Mouse (Mus musculus): Measurements from ENCODE around the gene Hoxc10.
A peak's percentile ranks its signal among the peaks of the same experiment; 100 is the strongest.

Gene Hoxc10

DNA sequence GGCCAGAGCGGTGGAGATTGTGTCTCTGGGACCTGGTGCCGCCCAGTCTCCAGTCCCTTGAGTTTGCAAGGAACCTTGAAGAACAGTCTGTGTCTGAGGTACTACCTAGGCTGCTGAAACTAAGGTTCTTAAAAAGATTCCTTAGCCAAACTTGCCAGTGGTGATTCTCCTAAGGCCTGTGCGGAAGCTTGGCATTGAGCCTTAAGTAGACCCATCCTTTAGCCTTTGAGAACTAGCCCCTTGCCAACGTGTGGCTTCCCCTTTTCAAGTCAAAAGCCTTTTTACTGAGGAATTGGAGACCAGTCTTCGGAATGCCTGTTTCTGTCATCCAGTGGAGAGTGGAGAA lies 23.2 kb upstream of the Hoxc10 start:
- DNase-seq (ENCODE audit: low read depth in 1 of 2, low spot score in 2 of 2) = no peak

DNA sequence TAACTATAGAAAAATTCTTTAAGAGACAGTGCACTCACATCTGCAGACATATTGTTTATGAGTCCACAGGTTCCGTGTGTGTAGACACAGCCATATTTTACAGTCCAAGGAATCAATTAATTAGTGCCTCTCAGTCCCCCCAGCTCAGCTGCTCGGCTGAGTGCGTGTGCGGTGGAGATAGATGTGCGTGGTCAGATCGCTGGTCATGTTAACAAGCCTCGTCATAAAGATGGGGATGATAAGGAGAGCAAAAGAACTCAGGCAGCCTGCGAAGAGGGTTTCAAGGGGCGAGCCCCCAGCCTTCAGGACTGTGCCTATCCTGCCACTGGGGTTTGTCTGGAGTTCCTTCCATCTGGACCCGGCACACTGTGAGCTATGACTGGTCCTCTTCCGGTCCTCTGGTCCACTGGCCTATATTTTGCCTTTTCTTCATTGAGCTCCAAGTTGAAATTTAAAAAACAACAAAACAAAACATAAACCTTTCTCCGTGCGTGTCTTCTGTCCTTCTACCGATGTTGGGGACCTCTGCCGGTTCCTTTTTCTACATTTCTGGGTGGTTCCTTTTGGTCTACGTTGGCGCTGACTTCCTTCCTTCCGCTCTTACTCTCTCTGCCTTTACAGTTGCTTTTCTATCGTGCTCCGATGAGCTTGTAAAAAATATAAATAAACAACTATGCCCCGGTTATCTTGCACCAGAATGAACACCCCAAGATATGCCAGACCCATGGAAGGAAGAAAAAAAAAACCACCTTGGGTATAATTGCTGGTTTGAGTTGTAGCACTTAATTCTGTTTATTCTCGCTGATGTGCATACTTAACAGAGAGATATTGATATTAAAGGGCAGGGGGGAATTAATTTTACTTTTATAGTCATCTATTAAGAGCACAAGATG lies 21.2 kb upstream of the Hoxc10 start:
- DNase-seq (ENCODE audit: low read depth in 1 of 2, low spot score in 2 of 2) = no peak

DNA sequence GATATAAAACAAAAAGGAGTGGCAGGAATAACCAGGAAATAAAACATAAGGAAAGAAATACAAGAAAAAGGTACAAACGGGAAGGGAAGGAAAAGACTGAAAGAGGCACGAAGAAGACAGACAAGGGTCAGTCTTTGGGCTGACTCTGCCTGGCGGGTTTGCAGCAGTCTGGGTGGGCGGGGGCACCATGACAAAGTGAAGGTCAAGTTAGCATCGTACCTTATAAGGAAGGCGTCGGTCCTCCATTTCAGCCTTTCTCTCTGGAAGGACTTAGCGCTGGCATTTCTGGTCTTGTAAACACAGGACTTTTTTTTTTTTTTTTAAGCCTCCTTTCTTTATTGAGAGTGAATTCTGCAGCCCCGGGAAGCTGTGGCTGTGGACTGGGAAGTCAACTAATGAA lies 19.3 kb upstream of the Hoxc10 start:
- no peak for DNase-seq (ENCODE audit: low read depth in 1 of 2, low spot score in 2 of 2)

DNA sequence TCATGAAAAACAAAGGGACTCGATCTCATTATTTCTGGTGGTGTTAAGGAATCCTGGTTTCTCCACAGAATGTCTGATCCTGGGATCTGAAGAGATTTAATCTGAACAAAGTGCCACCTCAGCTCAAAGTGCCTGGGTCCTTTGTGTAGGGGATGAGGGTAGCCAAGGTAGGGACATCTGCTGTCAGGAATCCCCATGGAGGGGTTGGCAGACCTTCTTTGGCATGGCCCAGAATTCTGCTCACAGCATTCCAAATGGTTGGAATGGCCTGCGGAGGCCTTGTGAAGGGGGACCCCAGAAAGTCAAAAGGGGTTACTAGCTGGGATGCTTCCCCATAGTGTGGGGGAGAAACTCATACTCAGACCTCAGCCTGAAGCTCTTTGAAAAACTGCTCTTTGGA lies 17.8 kb upstream of the Hoxc10 start:
- DNase-seq (ENCODE audit: low read depth in 1 of 2, low spot score in 2 of 2) = no peak

DNA sequence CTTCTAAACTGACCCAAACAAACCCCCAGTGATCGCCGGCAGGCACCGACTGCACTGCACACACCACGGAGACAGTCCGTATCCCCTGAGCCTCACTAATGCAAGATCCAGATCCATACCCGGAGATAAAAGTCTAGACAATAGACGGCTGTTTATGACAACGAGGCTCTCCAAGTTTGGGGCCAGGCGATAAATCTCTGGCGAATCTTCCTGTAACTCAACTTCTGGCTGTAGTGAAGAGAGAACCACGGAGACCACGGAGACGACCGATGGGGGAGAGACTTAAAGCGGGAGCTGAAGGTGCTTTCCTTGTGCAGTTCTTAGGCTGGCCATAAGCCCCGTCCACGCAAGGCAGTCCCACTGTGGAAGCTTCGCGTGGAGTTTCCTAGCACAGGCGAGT lies 16.9 kb upstream of the Hoxc10 start:
- no peak for DNase-seq (ENCODE audit: low read depth in 1 of 2, low spot score in 2 of 2)

DNA sequence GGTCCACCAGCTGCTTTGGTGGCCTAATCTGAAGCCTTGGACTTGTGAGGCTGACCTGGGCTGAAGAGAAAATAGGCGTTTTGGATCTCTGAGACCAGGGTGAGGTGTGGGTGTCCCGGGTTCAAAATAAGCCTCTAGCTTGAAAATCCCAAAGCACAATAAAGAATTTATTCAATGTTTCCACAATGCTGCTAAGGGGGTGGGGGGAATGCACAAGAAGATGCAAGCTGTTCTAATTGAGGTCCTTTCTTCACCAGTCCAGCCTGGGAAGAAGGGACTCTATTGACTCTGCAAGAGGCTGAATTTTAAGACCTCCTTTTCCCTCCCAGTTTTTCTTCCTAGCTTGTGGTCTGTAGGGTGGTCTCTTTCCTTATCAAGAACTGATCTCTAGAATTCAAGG lies 15.7 kb upstream of the Hoxc10 start:
- DNase-seq (ENCODE audit: low read depth in 1 of 2, low spot score in 2 of 2) = no peak

DNA sequence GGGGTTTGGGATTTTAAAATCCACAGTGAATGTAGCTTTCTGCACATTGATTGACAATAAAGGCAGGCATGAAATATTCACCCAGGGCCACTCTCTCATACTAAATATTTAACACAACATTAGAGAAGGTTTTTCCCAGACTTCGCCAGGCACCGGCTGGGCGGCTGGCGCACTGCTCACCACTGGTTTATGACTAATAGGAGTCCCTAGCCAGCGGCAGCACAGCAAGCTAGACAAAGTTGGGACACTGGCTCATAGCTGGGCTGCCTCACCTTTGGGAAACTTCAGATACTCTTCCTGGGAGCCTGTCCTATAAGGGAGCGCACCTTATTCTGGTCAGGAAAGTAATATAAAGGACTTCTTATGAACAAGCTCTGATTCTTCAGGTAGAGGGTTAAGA lies 13.0 kb upstream of the Hoxc10 start:
- DNase-seq (ENCODE audit: low read depth in 1 of 2, low spot score in 2 of 2) = no peak

DNA sequence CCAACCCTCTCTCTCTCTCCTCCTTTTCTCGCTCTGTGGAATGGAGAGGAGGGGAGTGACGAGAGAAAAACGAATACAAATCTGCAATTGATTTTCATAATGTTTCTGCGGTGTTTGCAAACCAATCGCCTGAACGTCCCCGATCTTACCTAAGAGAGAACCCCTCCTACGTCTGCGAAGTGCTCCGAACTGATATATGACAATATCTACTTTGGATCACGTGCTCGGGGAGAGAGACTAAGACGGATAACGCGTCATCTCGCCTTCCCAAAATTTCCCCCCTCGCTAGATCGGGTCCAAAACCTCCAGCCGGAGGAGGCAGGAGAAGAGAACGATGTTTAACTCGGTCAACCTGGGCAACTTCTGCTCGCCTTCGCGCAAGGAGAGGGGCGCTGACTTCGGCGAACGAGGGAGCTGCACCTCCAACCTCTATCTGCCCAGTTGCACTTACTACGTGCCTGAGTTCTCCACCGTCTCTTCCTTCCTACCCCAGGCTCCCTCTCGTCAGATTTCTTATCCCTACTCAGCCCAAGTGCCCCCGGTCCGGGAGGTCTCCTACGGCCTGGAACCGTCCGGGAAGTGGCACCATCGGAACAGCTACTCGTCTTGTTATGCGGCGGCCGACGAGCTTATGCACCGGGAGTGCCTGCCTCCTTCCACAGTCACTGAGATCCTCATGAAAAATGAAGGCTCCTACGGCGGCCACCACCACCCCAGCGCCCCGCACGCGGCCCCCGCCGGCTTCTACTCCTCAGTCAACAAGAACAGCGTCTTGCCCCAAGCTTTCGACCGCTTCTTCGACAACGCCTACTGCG lies 12.2 kb upstream of the Hoxc10 start, which contains the start of gene Hoxc11:
Gene Hoxc11, plus strand, starts transcription at position 236 of the 815 bp plus-strand sequence.
- no peak for DNase-seq (ENCODE audit: low read depth in 1 of 2, low spot score in 2 of 2)

DNA sequence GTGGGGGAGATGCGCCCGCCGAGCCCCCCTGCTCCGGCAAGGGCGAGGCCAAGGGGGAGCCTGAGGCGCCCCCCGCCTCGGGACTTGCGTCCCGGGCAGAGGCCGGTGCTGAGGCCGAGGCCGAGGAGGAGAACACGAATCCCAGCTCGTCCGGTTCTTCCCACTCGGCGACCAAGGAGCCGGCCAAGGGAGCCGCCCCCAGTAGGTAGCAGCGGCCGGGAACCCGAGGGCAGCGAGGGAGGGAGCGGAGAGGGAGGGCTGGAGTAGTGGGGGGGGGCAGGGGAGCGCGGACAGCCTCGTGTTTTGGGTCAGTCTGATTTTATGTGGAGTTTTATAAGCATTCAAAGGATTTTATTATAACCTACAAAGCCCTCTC lies 11.6 kb upstream of the Hoxc10 start:
- DNase-seq (ENCODE audit: low read depth in 1 of 2, low spot score in 2 of 2) = no peak

DNA sequence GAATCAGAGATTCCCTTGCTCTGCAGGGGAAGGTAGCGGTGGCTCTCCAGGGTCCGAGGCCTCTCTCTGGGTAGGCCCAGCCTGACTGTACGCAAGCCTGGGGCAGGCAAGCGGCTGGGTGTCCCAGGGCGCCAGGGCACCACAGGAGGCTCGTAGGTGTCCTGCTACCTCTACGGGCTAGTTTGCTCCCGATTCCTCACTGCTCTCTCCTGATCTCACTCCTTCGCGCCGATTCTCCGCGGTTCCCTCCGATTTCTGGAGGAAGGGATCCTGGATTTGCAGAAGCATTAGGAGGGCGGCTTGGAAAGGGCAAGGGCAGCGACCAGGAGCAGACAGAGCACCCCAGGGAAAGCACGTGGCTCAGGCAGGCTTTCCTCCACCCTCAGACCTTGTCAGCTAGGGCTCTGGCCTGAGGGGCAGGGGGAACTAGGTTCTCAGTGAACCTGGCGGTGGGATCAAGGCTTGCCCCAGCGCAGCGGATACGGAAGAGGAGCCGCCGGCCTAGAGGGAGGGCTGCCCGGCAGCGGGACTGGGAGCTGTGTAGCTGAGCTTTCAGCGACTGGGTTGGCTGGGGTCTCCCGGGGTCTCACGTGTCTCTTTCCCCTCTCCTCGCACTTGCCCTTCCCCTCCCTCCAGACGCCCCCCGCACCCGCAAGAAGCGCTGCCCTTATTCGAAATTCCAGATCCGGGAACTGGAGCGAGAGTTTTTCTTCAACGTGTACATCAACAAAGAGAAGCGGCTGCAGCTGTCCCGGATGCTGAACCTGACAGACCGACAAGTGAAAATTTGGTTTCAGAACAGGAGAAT lies 10.6 kb upstream of the Hoxc10 start:
- DNase-seq (ENCODE audit: low read depth in 1 of 2, low spot score in 2 of 2) = no peak

DNA sequence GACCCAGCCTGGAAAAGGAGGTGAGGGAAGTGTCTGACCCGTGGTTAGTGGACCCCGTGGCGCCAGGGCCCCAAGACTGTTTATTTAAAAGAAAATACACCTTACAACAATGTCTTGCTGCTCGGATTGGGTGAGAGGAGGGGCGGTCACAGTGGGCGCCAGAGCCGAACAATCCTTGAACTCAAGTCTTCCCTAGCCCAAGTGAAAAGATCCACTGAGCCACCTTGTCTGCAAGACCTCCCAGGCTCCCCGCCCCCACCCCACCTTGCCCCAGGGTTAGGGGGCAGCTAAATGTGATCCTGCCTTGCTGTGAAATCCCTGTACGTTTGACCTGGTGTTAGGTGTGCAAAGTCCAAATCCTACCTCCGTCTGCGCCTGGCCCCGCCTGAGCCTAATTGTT lies 9.7 kb upstream of the Hoxc10 start:
- DNase-seq (ENCODE audit: low read depth in 1 of 2, low spot score in 2 of 2) = no peak

DNA sequence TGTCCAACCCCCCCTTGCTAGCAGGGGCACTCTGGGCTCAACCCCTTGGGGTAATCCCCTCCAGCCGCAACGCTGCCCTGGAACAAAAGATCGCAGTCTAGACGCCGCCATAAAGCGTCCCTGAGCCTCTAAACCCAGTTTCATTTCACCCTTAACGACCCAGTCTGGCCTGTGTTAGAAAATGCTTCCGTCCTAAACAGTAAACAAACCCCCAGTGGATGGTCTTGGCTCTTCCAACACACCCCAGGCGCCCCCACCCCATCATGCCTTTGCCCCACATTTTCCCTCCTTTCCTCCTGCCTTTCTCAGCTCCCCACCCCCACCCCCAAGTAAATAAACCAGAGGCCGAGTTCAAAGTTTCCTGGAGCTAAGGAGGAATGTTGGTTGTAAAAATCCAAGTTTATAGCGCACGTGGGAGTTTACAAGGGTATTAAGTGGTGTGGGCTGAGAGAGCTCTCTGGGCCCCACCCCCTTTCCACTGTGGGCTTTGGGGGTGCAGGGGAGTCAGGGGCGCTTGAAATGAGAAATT lies 6.9 kb upstream of the Hoxc10 start:
- DNase-seq (ENCODE audit: low read depth in 1 of 2, low spot score in 2 of 2) = no peak

DNA sequence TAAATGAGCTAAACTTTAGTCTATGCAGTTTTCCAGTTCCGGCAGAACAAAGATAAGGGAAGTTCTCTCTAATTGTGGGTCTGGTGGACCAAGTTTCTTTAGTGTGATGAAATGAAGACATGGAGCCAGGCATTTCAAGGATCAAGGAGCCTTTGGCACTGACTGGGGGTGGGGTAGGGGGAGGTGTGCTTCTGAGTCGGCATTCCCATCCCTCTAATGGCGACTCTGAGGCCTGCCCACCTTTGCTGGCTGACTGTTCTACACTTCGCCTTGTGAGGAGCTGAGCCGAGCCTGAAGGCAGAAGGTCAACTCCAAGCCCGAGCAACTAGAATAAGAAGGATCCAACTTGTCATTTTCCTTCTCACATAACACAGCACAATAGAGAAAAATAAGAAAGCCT lies 4.9 kb upstream of the Hoxc10 start:
- DNase-seq (ENCODE audit: low read depth in 1 of 2, low spot score in 2 of 2) = no peak

DNA sequence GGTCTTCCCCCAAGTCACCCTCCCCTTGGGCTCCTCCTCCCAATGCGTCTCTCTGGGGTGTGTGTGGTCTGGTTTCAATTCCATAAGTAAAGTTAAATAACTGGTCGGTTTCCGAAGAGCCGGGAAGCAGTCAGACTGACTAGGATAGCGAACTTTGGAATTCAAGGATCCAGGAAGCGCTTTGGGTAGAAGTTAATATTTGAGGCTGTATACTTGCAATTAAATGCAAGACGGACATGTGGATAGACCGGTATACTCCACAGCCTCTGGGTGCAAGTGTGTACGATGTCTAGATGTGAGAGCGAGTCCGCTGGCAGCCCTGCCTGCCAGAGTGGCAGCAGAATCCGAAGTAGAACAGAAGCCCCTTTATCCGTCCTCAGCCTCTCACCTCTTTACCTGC lies 4.1 kb upstream of the Hoxc10 start:
- DNase-seq (ENCODE audit: low read depth in 1 of 2, low spot score in 2 of 2) = no peak

DNA sequence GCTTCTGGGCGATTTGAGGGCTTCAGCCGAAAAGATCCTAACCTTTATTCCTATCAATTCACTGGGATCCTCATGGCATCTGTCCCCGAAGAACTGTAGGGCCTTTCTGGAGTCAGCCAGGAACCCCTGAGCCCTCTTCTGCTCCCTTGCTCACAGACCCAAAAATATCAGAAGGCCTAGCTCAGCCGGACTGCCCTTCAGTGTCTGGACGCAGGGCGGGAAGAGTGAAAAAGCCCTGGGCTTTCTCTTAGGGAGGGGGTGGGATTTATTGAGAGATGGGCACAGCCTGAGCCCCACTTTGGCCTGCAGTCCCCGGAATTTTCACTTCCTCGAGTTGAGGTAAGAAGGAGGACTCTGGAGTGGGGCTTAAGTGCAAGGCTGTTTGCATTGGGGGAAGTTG lies 3.3 kb upstream of the Hoxc10 start:
- no peak for DNase-seq (ENCODE audit: low read depth in 1 of 2, low spot score in 2 of 2)

DNA sequence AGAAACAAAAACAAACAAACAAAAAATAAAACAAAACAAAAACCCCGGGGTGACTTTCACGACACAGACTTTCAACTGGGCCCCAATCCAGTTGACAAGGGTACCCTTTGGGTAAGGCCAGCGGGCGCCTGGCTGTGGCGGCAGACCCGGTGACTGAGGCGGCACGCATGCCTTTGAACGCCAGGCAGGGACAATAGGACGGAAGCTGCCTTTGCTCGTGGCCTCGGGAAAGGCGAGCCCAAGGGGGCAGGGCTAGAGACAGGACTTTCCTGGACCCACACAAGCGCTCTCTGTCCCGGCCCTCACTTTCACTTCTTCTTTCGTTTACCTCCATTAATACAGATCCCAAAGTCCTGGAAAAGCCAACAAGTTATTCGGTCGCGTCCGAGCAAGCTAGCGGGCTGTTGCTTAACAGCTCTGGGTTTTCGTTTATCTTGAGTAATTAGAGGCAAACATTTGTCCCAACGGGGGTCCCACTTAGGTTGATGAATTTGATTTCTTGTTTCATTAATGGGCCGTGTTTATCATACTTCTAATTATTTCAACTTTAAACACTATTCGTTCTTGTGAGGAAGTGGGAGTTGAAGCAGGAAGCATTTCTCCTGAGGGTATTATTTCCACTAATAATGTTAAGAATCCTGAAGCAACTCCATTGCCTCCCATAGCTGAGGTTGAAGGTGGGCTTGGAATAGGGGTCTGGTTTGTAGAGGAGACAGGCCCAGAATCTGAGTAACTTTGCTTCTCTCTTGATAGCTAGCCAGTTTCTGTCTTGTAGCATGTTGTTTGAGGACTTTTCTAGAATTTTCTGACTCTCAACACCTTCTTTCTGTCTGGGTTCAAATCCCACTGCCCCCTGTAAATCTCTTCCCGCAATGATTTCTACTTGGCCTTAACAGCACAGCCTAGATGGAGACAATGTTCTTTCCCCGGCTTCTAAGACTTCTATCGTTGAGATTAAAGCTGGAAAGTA lies 2.6 kb upstream of the Hoxc10 start:
- no peak for DNase-seq (ENCODE audit: low read depth in 1 of 2, low spot score in 2 of 2)

DNA sequence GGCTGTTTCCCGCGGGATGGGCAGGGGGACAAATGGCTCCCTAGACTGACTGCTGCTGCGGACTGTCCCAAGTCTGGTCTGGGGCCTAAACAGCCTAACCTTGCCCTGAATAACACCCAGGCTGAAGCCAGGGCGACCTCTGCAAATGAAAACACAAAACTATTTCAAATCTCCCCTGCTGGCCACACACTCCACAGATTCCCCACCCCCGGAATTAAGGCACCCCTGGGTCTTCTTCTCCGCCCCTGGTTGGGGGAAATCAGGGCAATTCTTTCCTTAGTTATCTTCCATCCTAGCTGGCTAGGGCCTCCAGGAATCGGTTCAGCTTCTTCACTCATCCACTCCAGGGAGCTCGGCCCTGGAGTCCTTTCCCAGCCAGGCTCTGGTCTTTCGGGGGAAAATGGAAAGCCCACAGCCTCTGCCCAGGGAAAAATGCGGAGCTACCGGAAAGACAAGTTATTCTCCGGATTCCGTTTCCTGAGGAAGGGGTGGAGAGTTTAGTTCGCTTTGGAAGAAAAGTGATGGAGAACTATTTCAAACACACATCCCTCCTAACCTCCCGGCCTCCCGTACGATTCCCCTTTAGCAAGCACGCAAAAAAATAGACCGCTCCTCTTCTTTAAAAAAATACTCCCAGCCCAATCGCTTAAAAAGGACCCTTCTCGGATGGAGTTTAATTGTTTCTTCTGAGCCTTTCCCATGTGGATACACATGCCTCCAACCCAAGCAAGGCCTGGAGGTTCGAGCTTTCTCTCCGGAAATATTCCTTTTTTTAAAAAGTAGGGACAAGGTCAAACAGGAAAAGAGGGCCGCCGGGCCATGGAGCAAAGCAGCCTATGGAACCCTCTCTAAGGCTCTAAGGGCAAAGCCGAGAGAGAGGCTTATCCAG lies 1.3 kb upstream of the Hoxc10 start:
- DNase-seq (ENCODE audit: low read depth in 1 of 2, low spot score in 2 of 2) = no peak

DNA sequence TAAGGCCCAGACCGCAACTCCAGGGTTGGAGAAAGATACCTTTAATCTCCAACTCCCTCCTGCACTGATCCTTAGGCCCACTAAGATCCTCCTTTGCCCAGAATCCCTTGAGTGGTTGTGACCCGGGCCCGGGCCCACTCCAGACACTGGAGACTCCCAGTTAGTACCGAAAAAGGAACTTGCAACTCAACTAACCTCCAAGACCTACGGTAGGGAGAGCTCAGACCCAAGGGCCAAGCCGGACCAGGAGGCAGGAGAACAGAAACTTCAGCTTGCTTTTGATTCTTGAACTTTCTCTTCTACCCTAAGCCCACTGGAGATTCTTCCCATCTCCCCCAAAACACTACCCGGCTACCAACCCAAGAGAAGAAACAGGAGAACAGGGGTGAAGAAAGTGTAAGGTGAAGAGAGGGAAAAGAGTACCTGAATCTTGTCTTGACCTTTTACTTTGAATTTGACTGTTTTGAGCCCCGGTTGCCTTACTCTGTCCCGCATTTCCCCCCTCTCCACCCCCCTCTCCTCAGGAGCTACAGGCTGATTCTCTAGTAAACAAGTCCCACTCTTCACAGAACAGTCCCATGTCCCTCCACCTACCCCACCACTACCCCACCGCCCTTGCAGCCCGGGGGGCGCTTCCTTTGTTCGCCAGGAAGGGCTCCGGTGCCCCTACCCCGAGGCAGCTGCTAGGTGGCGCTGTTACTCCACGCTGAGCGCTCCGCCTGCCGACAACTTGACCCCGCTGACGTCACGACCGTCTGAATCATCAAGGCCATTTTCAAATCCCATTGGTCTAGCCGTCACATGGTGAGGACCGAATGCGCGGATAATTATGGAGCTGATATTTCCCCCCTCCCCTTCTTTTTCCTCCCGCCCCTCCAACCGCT lies 462 bp upstream of the Hoxc10 start:
- peak; percentile 39 to 57 for DNase-seq (ENCODE audit: low read depth in 1 of 2, low spot score in 2 of 2)

DNA sequence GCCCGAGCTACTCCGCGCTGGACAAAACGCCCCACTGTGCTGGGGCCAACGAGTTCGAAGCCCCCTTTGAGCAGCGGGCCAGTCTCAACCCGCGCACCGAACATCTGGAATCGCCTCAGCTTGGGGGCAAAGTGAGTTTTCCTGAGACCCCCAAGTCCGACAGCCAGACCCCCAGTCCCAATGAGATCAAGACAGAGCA lies 615 bp downstream of the Hoxc10 start, which contains the start of gene Hoxc5:
Gene Hoxc5, plus strand, starts transcription at position 132 of the 199 bp plus-strand sequence.
- DNase-seq (ENCODE audit: low read depth in 1 of 2, low spot score in 2 of 2) = no peak

All from monocyte, adult 2 months (primary cell).